Mouse (Mus musculus): ENCODE results near the gene Pfas.
"Not testable (repeated sequence)": the region's sequence is repeated elsewhere in the genome, so short reads cannot be mapped to it uniquely, and the experiment has no call there.

Gene Pfas

DNA sequence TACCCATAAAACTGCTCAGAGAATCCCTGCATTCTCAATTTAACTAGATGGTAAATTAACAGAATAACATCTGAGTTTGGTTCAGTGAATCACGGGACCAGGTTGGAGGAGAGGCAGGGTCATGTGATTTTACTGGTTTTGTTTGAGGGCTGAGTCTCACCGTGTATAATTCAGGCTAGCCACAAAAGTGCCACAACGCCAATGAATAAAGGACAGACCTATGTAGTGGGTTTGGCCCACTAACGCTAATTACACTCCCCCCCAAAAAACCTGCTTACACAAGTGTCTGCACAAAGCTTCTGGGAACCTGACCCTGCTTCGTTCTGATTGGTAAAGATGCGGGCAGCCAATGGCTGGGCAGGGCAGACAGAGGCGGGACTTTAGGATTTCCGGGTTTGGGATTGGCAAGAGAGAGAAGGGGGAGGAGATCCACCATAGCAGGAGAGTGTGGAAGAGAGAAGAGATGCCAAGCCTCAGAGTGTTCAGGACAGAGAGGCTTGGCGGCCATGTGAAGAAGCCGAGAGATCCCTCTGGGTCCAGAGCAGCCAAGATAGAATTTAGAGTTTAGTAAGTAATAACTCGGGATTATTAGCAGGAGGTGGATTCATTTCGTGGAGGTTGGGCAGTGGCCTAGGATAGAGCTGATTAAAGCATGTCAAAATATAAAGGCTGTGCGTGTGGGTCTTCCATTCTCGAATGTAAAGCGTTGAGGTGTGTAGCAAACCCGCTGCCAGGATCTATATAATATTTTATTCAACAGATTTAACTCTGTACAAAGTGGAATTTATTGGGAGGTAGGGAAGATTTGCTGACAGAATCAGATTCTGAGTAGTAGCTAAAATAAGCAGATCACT, 68.6 kb downstream of the Pfas start:
- peak; percentile 81 for DNase-seq (ENCODE audit: low read depth, low spot score)

DNA sequence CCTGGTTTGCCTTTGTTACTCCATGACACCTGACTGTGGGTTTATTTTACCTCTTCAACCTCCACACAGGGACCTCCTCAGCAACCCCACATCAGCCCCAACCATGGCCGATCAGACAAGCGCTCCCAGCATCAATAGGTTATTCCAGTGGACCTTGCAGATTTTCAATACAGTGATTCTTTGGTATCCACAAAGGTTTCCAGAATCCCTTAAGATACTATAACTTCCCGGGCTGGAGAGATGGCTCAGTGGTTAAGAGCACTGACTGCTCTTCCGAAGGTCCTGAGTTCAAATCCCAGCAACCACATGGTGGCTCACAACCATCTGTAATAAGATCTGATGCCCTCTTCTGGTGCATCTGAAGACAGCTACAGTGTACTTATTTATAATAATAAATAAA, 71.3 kb downstream of the Pfas start:
- not testable (repeated sequence) for DNase-seq (ENCODE audit: low read depth, low spot score)
